Mouse (Mus musculus): ENCODE results near the gene Wdtc1. TPM values are rescaled to one million over a fixed set of nuclear protein-coding genes. Genes with fewer than 3 reads are reported as not detected.

The Wdtc1 gene
- polyA plus RNA-seq (2014; fragmentation: Nextera tagmentation; extraction: Ambion mirVana): 21.0 and 24.7 TPM in 2 replicates

- Histone ChIP-seq H3K4me2 (ENCODE audit: low read depth, low read length, severe bottlenecking) (no peak within 1 kb of the TSS), H3K27ac (ENCODE audit: low read depth, low read length) (no peak within 1 kb of the TSS), H3K9me3 (ENCODE audit: control insufficient read depth, low read length) (no peaks in the 10 kb centered on the region), H3K27me3 (ENCODE audit: control insufficient read depth, insufficient read depth, low read length) (no peaks in the 10 kb centered on the region), H3K4me3 (ENCODE audit: low read depth, low read length) (no peak within 1 kb of the TSS), H3K9ac (ENCODE audit: low read length) (no peak within 1 kb of the TSS), H3K36me3 (ENCODE audit: control insufficient read depth, insufficient read depth, low read length) (no peaks in the 10 kb centered on the region), H3K4me1 (replicated peaks; ENCODE audit: control insufficient read depth, insufficient read depth, low read length) (no peaks in the 10 kb centered on the region)
- 92% methylated on average over 23 of the region's 23 CpGs for WGBS
- DNase-seq (ENCODE audit: low spot score): no peak
- no peak for ATAC-seq (replicated peaks; ENCODE audit: low FRiP score)
Observed at GRCm38 (mm10) chr4:133353367-133354365, at the start of gene Wdtc1. Wdtc1 (minus strand) TSS chr4:133353481.

DNA sequence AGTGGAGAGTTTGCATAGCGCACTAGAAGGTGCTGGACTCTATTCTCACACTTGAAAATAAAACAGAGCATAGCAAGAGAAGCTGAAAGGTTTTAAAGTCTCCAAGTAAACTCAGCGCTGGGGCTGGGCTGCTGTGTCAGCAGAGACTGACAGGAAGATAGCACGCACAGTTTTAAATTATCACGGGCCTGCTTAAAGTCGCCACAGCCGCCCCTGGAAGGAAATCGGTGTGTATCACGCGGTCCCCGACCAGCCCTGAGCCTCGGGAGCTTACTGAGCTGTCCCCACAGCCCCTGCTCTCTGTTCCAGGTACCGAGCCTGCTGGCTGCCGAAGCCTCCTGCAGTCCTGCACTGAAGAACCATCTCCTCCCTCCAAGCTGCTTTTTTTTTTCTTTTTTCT, 48.7 kb upstream of the Wdtc1 start:
- ATAC-seq (replicated peaks; ENCODE audit: low FRiP score) (no peak), DNase-seq (ENCODE audit: low spot score) (no peak)
- H3K27ac ChIP-seq (ENCODE audit: low read depth, low read length): no peak overlapping the region
- no peak overlapping the region for H3K4me3 ChIP-seq (ENCODE audit: low read depth, low read length)
- H3K4me2 ChIP-seq (ENCODE audit: low read depth, low read length, severe bottlenecking): no peak overlapping the region
- whole genome bisulfite sequencing: 74% methylated on average over 13 of the region's 13 CpGs
- no peaks in the 10 kb centered on the region for H3K4me1 ChIP-seq (replicated peaks; ENCODE audit: control insufficient read depth, insufficient read depth, low read length)
- H3K27me3 ChIP-seq (ENCODE audit: control insufficient read depth, insufficient read depth, low read length): no peaks in the 10 kb centered on the region
- no peaks in the 10 kb centered on the region for H3K36me3 ChIP-seq (ENCODE audit: control insufficient read depth, insufficient read depth, low read length)
- no peaks in the 10 kb centered on the region for H3K9me3 ChIP-seq (ENCODE audit: control insufficient read depth, low read length)
- no peak overlapping the region for H3K9ac ChIP-seq (ENCODE audit: low read length)

- no peak overlapping the region for H3K4me2 ChIP-seq (ENCODE audit: low read depth, low read length, severe bottlenecking)
- peaks cover 6% of the 10 kb centered on the region; the same call in 1 of the 2 replicates for H3K4me1 ChIP-seq (replicated peaks; ENCODE audit: control insufficient read depth, insufficient read depth, low read length)
- H3K27ac ChIP-seq (ENCODE audit: low read depth, low read length): no peak overlapping the region
- H3K9ac ChIP-seq (ENCODE audit: low read length): no peak overlapping the region
- 67% methylated on average over 7 of the region's 7 CpGs for WGBS
- H3K27me3 ChIP-seq (ENCODE audit: control insufficient read depth, insufficient read depth, low read length): no peaks in the 10 kb centered on the region
- H3K9me3 ChIP-seq (ENCODE audit: control insufficient read depth, low read length): no peaks in the 10 kb centered on the region
- no peak overlapping the region for H3K4me3 ChIP-seq (ENCODE audit: low read depth, low read length)
- no peak for ATAC-seq (replicated peaks; ENCODE audit: low FRiP score)
- H3K36me3 ChIP-seq (ENCODE audit: control insufficient read depth, insufficient read depth, low read length): no peaks in the 10 kb centered on the region
- no peak for DNase-seq (ENCODE audit: low spot score)
Observed at GRCm38 (mm10) chr4:133400098-133400497, 46.8 kb upstream of the Wdtc1 start.

DNA sequence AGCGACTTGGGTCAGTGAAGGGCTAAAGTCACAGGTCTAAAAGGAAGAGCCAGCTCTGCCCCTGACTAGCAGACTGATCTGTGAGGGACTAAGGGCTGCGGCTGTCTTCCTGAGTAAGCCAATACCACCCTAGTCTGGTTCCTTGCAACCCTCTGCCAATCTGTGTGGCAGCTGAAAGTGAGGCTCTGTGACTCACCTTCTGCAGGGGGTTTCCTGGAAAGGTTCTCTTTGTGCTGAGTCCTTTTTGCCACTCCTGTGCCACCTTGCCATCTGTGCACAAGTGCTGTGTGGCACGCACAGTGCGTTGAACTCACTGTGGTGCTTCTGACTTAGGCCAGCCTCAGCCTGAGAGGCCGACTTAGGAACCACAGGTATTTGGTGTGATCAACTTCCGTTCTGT, 46.2 kb upstream of the Wdtc1 start:
- Histone ChIP-seq H3K9ac (ENCODE audit: low read length) (no peak overlapping the region), H3K4me2 (ENCODE audit: low read depth, low read length, severe bottlenecking) (no peak overlapping the region), H3K9me3 (ENCODE audit: control insufficient read depth, low read length) (no peaks in the 10 kb centered on the region), H3K36me3 (ENCODE audit: control insufficient read depth, insufficient read depth, low read length) (no peaks in the 10 kb centered on the region), H3K4me1 (replicated peaks; ENCODE audit: control insufficient read depth, insufficient read depth, low read length) (peaks cover 6% of the 10 kb centered on the region; the same call in 1 of the 2 replicates), H3K27me3 (ENCODE audit: control insufficient read depth, insufficient read depth, low read length) (no peaks in the 10 kb centered on the region), H3K27ac (ENCODE audit: low read depth, low read length) (no peak overlapping the region), H3K4me3 (ENCODE audit: low read depth, low read length) (no peak overlapping the region)
- 91% methylated on average over 6 of the region's 6 CpGs for WGBS
- DNase-seq (ENCODE audit: low spot score): no peak
- ATAC-seq (replicated peaks; ENCODE audit: low FRiP score): no peak

DNA sequence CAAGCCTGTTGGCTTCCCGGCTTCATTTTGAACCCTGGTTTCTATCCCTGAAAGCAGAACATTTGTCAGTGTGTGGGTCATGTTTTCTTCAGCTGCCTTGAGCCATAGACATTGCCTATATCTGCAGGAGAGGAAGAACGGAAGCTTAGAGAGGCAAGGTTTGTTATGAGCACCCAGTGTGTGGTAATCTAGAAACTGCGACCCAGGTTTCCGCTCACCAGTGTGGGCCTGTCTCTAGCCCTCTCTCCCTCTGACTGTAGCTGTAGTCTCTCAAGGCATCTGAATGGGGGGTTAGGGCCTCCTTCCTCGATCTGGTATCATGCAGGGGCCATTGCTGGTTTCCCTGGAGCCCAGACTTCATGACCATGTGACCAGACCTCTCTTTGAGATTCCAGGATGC, 45.3 kb upstream of the Wdtc1 start:
- no peaks in the 10 kb centered on the region for H3K9me3 ChIP-seq (ENCODE audit: control insufficient read depth, low read length)
- ATAC-seq (replicated peaks; ENCODE audit: low FRiP score) (no peak), DNase-seq (ENCODE audit: low spot score) (no peak)
- H3K9ac ChIP-seq (ENCODE audit: low read length): no peak overlapping the region; the same call in 1 of the 2 replicates
- H3K36me3 ChIP-seq (ENCODE audit: control insufficient read depth, insufficient read depth, low read length): no peaks in the 10 kb centered on the region
- no peak overlapping the region for H3K4me3 ChIP-seq (ENCODE audit: low read depth, low read length)
- peaks cover 6% of the 10 kb centered on the region; the same call in 1 of the 2 replicates for H3K4me1 ChIP-seq (replicated peaks; ENCODE audit: control insufficient read depth, insufficient read depth, low read length)
- WGBS: 86% methylated on average over 5 of the region's 5 CpGs
- no peaks in the 10 kb centered on the region for H3K27me3 ChIP-seq (ENCODE audit: control insufficient read depth, insufficient read depth, low read length)
- H3K4me2 ChIP-seq (ENCODE audit: low read depth, low read length, severe bottlenecking): no peak overlapping the region
- no peak overlapping the region for H3K27ac ChIP-seq (ENCODE audit: low read depth, low read length)

GRCm38 (mm10) chr4:133397961-133398360, 44.7 kb upstream of the Wdtc1 start:
- no peak overlapping the region for H3K27ac ChIP-seq (ENCODE audit: low read depth, low read length)
- ATAC-seq (replicated peaks; ENCODE audit: low FRiP score) (no peak), DNase-seq (ENCODE audit: low spot score) (no peak)
- no peak overlapping the region for H3K9ac ChIP-seq (ENCODE audit: low read length)
- H3K27me3 ChIP-seq (ENCODE audit: control insufficient read depth, insufficient read depth, low read length): no peaks in the 10 kb centered on the region
- no peak overlapping the region for H3K4me2 ChIP-seq (ENCODE audit: low read depth, low read length, severe bottlenecking)
- peaks cover 6% of the 10 kb centered on the region; the same call in 1 of the 2 replicates for H3K4me1 ChIP-seq (replicated peaks; ENCODE audit: control insufficient read depth, insufficient read depth, low read length)
- no peaks in the 10 kb centered on the region for H3K36me3 ChIP-seq (ENCODE audit: control insufficient read depth, insufficient read depth, low read length)
- 85% methylated on average over 8 of the region's 8 CpGs for WGBS
- no peak overlapping the region for H3K4me3 ChIP-seq (ENCODE audit: low read depth, low read length)
- no peaks in the 10 kb centered on the region for H3K9me3 ChIP-seq (ENCODE audit: control insufficient read depth, low read length)

GRCm38 (mm10) chr4:133397299-133397698, 44.0 kb upstream of the Wdtc1 start:
- Histone ChIP-seq H3K4me2 (ENCODE audit: low read depth, low read length, severe bottlenecking) (no peak overlapping the region), H3K27ac (ENCODE audit: low read depth, low read length) (no peak overlapping the region), H3K9me3 (ENCODE audit: control insufficient read depth, low read length) (no peaks in the 10 kb centered on the region), H3K4me3 (ENCODE audit: low read depth, low read length) (no peak overlapping the region), H3K4me1 (replicated peaks; ENCODE audit: control insufficient read depth, insufficient read depth, low read length) (peaks cover 6% of the 10 kb centered on the region; the same call in 1 of the 2 replicates), H3K9ac (ENCODE audit: low read length) (no peak overlapping the region), H3K36me3 (ENCODE audit: control insufficient read depth, insufficient read depth, low read length) (no peaks in the 10 kb centered on the region), H3K27me3 (ENCODE audit: control insufficient read depth, insufficient read depth, low read length) (no peaks in the 10 kb centered on the region)
- DNase-seq (ENCODE audit: low spot score): no peak
- 46% methylated on average over 5 of the region's 5 CpGs for WGBS
- no peak for ATAC-seq (replicated peaks; ENCODE audit: low FRiP score)

- H3K27me3 ChIP-seq (ENCODE audit: control insufficient read depth, insufficient read depth, low read length): no peaks in the 10 kb centered on the region
- DNase-seq (ENCODE audit: low spot score) (no peak), ATAC-seq (replicated peaks; ENCODE audit: low FRiP score) (no peak)
- no peak overlapping the region for H3K9ac ChIP-seq (ENCODE audit: low read length)
- H3K4me3 ChIP-seq (ENCODE audit: low read depth, low read length): no peak overlapping the region
- no peaks in the 10 kb centered on the region for H3K9me3 ChIP-seq (ENCODE audit: control insufficient read depth, low read length)
- H3K36me3 ChIP-seq (ENCODE audit: control insufficient read depth, insufficient read depth, low read length): no peaks in the 10 kb centered on the region
- peaks cover 6% of the 10 kb centered on the region; the same call in 1 of the 2 replicates for H3K4me1 ChIP-seq (replicated peaks; ENCODE audit: control insufficient read depth, insufficient read depth, low read length)
- WGBS: 83% methylated on average over 2 of the region's 2 CpGs
- H3K4me2 ChIP-seq (ENCODE audit: low read depth, low read length, severe bottlenecking): no peak overlapping the region
- H3K27ac ChIP-seq (ENCODE audit: low read depth, low read length): no peak overlapping the region
Observed at GRCm38 (mm10) chr4:133396079-133396478, 42.8 kb upstream of the Wdtc1 start.

Measured in forebrain, embryonic 11.5 days (tissue).